Mouse (Mus musculus) right cerebral cortex, postnatal 36 days (tissue): ENCODE measurements around the gene Igsf8.

Experiments used
- DNase-seq, 2 experiments: peaks; one replicate each; pipeline ENCODE4 v3.0.0; 2022; ENCODE audit warnings: low spot score in 2 of 2, mixed read lengths in 1 of 2

The Igsf8 gene

DNA sequence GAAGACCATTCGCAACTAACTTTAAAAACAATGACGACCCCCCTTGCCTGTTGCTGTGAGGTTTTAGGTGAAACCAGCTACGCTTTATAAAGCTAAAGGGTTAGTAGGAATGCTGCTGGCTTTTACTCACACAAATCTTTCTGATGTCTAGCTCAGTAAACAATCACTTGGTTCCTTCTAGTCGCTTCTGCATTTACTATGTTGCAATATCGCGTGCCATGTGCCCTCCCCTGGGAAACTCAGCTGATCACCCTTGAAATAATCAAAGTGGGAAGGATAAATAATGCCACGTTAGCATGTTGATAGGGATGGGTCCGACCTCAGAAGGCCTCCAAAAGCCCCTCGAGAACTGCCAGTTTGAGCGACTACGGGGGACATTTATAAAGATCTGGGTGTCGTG, 85.9 kb downstream of the Igsf8 start:
- no peak for DNase-seq

DNA sequence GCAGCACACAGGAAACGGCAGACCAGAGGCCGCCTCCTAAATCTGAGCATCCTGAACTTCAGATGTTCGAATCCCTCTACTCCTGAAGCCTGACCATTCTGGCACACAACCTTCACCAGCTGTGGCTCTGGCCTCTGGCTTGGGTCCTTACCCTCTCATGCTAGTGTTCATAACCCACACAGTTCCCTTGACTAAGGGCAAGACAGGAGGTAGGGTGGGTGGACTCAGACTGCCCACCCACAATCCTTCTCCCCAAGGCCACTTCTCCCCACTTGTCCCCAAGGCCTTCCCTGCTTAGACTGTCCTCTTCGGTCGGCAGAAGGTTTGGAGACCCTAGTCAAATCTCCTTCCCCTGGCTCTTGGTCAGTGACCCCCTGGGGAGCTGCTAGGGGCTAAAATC, 88.1 kb downstream of the Igsf8 start:
- no peak for DNase-seq

DNA sequence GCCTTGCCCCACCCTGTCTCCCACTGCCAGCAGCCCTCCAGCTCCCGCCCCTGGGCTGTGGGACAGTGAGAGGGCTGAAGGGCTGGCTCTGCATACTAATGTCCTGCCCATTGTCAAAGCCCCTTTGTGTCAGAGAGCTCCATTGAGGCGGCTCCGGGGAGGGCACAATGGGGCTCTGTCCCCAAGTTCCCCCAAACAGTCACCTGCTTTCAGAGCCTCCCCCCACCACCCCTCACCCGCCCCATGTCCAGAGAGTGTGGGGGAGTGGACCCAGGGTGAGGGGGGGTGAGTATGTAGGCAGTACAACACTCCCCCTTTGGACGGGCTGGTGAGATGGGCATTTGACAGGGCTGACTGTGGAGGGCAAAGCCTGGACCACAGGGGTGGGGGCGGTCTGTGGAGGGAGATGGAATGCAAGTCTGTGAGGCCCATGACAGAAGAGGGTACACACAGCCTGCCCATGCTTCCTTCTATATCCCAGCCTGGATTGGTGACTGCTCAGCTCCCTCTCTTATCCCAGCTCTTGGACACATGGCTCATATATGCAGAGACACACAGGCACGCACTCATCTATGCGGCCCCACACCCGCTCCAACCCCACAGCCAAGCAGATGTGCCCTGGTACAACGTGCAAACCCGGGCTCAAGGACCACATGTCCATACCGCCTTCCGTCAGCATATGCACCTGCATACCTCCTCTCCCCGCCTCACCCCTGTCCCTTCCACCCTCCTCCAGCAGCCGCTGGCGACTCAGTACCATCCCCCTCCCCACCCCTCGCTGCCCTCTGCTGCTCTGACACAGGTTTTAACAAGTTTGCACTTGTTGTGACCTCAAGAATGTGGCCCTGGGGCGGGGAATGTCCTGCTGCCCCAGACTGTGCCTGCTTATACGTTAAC, 88.7 kb downstream of the Igsf8 start:
- peak; percentile 64 to 69 for DNase-seq

DNA sequence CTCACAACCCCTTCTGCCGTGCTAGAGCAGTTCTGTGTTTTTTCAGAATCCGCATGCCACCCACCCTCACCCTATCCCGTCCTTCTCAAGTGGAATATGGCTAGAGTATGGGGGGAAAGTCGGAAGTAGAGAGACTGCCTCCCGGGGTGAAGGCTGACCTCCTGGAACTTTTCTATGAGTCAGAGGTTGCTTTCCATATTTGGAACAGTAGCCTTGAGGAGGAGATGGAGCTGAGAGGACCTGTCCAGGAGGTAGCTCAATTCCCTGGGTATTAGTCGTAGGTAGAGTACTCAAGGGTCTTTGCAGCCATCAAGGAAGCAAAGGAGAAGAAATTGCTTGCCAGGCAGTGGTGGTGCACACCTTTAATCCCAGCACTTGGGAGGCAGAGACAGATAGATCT, 90.6 kb downstream of the Igsf8 start:
- no peak for DNase-seq

DNA sequence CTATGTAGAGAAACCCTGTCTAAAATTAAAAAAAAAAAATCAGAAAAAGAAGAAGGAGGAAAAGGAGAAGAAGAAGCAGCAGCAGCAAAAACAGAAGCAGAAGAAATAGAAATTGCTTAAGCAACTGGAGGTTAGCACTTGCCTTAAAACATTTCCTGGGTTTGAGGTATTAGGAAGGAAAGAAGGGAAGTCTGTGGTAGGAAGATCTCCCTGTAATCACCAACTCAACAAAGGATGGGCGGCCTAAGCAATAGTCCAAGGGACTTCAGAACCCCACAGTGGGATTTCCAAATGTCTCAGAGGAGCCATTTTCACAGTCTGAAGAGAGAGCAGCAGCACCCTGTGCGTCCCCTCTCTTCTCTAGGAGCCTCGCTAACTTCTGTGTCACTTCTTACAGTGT, 91.0 kb downstream of the Igsf8 start:
- DNase-seq = no peak

DNA sequence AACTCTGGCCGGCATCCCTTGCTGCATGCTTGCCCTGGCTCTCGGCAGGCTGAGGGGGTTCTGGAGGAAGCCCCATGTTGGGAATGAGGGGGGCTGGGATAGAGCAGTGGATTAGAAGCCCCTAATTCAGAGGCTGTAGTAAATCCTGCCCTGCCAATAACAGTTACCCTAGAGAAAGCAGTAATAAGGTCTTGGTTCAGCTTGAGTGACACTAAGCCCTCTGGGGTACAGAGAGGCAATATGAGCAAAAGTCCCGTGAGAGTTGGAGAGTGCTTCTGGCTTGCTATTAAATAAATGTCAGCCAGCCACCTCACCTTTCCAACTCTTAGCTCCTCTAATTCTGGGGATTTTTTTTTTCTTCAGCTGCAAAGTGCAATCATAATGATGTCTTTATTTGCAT, 93.9 kb downstream of the Igsf8 start:
- no peak for DNase-seq

DNA sequence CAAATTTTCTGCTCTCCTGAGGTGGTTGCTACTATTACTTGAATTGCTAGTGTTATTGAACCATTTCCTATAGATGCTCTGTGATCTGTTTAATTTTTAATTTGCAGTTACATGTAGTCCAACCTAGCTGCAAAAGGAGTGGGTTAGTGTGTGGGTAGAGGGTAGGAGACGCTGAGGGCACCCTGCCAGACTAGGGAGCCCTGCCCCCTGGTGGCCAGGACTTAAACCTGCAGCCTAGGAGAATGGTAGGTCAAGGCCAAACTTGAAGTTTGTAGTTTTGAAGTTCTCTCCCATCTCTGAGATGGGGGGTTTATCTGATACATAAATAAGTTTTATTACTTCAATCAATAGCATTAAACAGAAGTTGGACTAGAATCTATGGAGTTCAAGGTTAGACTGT, 96.1 kb downstream of the Igsf8 start:
- no peak for DNase-seq

DNA sequence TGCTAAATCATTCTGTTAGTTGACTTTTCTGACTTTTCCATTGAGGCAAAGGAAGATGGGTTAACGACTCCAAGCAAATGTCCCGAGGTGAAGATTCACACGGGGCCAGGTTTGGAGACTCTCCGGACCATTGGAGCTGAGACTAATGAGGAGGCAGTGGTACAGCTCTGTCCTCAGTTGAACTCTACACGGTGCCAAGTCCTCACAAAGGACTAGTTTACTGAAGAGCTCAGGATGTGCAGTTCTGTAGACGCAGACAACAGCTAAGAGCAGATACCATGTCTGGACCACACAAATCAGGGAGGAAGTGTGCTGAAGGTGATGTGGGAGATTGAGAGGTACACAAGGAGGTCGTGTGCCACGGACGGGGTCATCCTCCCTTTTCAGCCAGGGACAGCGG, 96.9 kb downstream of the Igsf8 start:
- no peak for DNase-seq

DNA sequence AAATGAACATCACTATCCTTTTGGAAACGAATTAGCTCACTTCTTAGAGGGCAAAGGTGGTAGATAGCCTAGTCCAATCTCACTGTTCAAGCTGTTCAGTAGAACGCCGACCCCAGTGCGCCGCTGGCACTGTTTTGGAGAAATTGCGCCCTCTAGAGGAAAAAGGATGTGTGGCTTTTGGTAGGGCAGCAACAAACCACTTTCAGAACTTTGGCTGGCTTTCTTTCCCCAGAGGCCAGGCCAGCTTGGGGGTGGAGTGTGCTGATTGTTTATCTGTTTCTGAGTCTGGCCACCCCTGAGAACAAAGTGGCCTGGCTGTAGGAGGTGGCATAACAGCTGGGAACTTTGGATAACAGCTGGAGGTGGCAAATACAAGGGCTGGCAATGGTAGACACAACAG, 103.2 kb downstream of the Igsf8 start:
- peak in 1 of 2 experiments; percentile 48 for DNase-seq

DNA sequence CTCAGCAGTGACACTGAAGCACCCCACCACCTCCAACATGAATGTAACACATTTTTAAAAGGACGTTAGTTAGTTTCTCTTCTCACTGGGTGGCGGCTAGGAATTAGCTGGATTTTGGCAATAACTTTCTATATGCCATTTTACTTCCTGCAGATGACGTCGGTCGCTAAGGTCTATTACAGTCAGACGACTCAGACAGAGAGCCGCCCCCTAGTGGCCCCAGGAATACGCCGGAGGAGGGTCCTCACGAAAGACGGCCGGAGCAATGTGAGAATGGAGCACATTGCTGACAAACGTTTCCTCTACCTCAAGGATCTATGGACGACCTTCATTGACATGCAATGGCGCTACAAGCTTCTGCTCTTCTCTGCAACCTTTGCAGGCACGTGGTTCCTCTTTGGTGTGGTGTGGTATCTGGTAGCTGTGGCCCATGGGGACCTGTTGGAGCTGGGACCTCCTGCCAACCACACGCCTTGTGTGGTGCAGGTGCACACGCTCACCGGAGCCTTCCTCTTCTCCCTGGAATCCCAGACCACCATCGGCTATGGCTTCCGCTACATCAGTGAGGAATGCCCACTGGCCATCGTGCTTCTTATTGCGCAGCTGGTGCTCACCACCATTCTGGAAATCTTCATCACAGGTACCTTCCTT, 107.5 kb downstream of the Igsf8 start:
- DNase-seq = no peak
